Mouse (Mus musculus): ENCODE data around the gene Sct.

Gene Sct

GRCm38 (mm10) chr7:141230570-141230969 is 48.4 kb downstream of the Sct start:
- DNase-seq (ENCODE audit: low spot score in 2 of 2), result no peak

- DNase-seq (ENCODE audit: low spot score in 2 of 2), result no peak
These were observed 49.2 kb downstream of the Sct start for GRCm38 (mm10) chr7:141229702-141230101.
